Mouse (Mus musculus): Measurements from ENCODE around the gene Simc1. TPM values are rescaled to one million over a fixed set of nuclear protein-coding genes. Genes with fewer than 3 reads are reported as not detected.

Gene Simc1
- total and polyA plus RNA-seq, 3 experiments = 4.9 to 11.9 TPM; not detected in 1

GRCm38 (mm10) chr13:54562562-54562961, 59.0 kb downstream of the Simc1 start:
- H3K36me3 ChIP-seq (ENCODE audit: control insufficient read depth in 1 of 2, insufficient read depth in 2 of 2, low read length in 2 of 2) = peaks cover 2 to 11% of the 10 kb centered on the region in 2 experiments
- H3K4me3 ChIP-seq (ENCODE audit: control insufficient read depth in 1 of 2, insufficient read depth in 1 of 2, low read depth in 2 of 2, low read length in 2 of 2) = no peak overlapping the region

GRCm38 (mm10) chr13:54564232-54565200, 60.9 kb downstream of the Simc1 start:
- Histone ChIP-seq H3K79me2 (ENCODE audit: control insufficient read depth, insufficient read depth, low read length, poor library complexity) (peaks cover 22% of the 10 kb centered on the region), H3K9ac (ENCODE audit: control insufficient read depth, low read depth, low read length, poor library complexity, severe bottlenecking) (peak overlapping the region; percentile 89), H3K4me3 (ENCODE audit: control insufficient read depth in 1 of 2, insufficient read depth in 1 of 2, low read depth in 2 of 2, low read length in 2 of 2) (peak overlapping the region; percentile 61 to 73), H3K4me1 (ENCODE audit: control insufficient read depth in 1 of 2, insufficient read depth in 2 of 2, low read length in 2 of 2) (peaks cover 0 to 13% of the 10 kb centered on the region in 2 experiments; a peak in 2 of 4 replicates), H3K27me3 (ENCODE audit: control insufficient read depth in 1 of 2, insufficient read depth in 2 of 2, low read length in 2 of 2) (no peaks in the 10 kb centered on the region), H3K27ac (ENCODE audit: control insufficient read depth, low read depth, low read length) (no peak overlapping the region), H3K9me3 (replicated peaks; ENCODE audit: insufficient read depth, low read length) (no peaks in the 10 kb centered on the region), H3K36me3 (ENCODE audit: control insufficient read depth in 1 of 2, insufficient read depth in 2 of 2, low read length in 2 of 2) (peaks cover 0 to 11% of the 10 kb centered on the region in 2 experiments; a peak in 3 of 4 replicates)
- DNase-seq (ENCODE audit: low read depth, low spot score) = peak; percentile 42
- TF ChIP-seq SIN3A (IDR thresholded peaks at IDR 0.05; ENCODE audit: low read length) (no peak), MYC (IDR thresholded peaks at IDR 0.05; ENCODE audit: low read depth, low read length) (no peak), ZC3H11A (IDR thresholded peaks at IDR 0.05; ENCODE audit: low read depth, low read length) (no peak), RCOR1 (IDR thresholded peaks at IDR 0.05; ENCODE audit: low read depth, low read length) (no peak), CTCF (IDR thresholded peaks at IDR 0.05 in 2 of 3, conservative IDR thresholded peaks at IDR 0.05 in 1 of 3; ENCODE audit: control insufficient read depth in 1 of 3, insufficient read depth in 1 of 3, low read depth in 2 of 3, low read length in 3 of 3, poor library complexity in 1 of 3, severe bottlenecking in 1 of 3) (no peak), NELFE (IDR thresholded peaks at IDR 0.05; ENCODE audit: low read depth, low read length) (no peak)

More at GRCm38 (mm10) chr13:54562562-54562961, 59.0 kb downstream of the Simc1 start:
- no peak for TF ChIP-seq KAT2A (conservative IDR thresholded peaks at IDR 0.05; ENCODE audit: low read depth, low read length)
- no peak for TF ChIP-seq ZMIZ1 (IDR thresholded peaks at IDR 0.05; ENCODE audit: low read depth, low read length)
- TF ChIP-seq ZKSCAN1 (IDR thresholded peaks at IDR 0.05; ENCODE audit: low read depth, low read length) = no peak
- no peak for TF ChIP-seq POLR2A (IDR thresholded peaks at IDR 0.05; ENCODE audit: control insufficient read depth in 1 of 2, insufficient read depth in 1 of 2, low read depth in 1 of 2, low read length in 2 of 2, poor library complexity in 1 of 2)
- no peak for TF ChIP-seq CHD1 (IDR thresholded peaks at IDR 0.05; ENCODE audit: low read depth, low read length)
- no peak for TF ChIP-seq TCF12 (IDR thresholded peaks at IDR 0.05; ENCODE audit: low read depth, low read length)
- TF ChIP-seq JUND (IDR thresholded peaks at IDR 0.05; ENCODE audit: low read depth, low read length) = no peak
- TF ChIP-seq MAFK (IDR thresholded peaks at IDR 0.05; ENCODE audit: borderline replicate concordance, low read depth, low read length) = no peak
- TF ChIP-seq EP300 (IDR thresholded peaks at IDR 0.05; ENCODE audit: low read depth in 1 of 2, low read length in 2 of 2) = no peak
- TF ChIP-seq ETS1 (IDR thresholded peaks at IDR 0.05; ENCODE audit: low read depth, low read length) = no peak
- no peak for TF ChIP-seq MYB (IDR thresholded peaks at IDR 0.05; ENCODE audit: low read depth, low read length)
- no peak for TF ChIP-seq NRF1 (IDR thresholded peaks at IDR 0.05; ENCODE audit: insufficient read depth, low read depth, low read length, poor library complexity, severe bottlenecking)
- Histone ChIP-seq H3K9me3 (replicated peaks; ENCODE audit: insufficient read depth, low read length) (no peaks in the 10 kb centered on the region), H3K9ac (ENCODE audit: control insufficient read depth, low read depth, low read length, poor library complexity, severe bottlenecking) (no peak overlapping the region), H3K27me3 (ENCODE audit: control insufficient read depth in 1 of 2, insufficient read depth in 2 of 2, low read length in 2 of 2) (no peaks in the 10 kb centered on the region), H3K4me1 (ENCODE audit: control insufficient read depth in 1 of 2, insufficient read depth in 2 of 2, low read length in 2 of 2) (peaks cover 0 to 13% of the 10 kb centered on the region in 2 experiments; a peak in 2 of 4 replicates), H3K27ac (ENCODE audit: control insufficient read depth, low read depth, low read length) (no peak overlapping the region), H3K79me2 (ENCODE audit: control insufficient read depth, insufficient read depth, low read length, poor library complexity) (peaks cover 22% of the 10 kb centered on the region)
- no peak for DNase-seq (ENCODE audit: low read depth, low spot score)

Data from MEL (cell line).